17 mouse cellular contexts compared by ENCODE assay signal in genomic region chr2:153175995-153176570, GRCm38 (mm10).
"Had no signal": no experiment of that assay in that cellular context is flagged by ENCODE, and none has a peak within 500 bp of the region (broad histone marks: within the 10 kb centered on the region; RNA-seq: fewer than 3 reads in every experiment).

No protein-coding gene starts in this region.

- DNase-seq: kidney, adult 2 months; kidney, postnatal 36 days; layer of hippocampus, adult 9-11 months; layer of hippocampus, postnatal 36 days; retina, postnatal 1 day; right cerebral cortex, postnatal 4 days; spleen, adult 18-20 months; thymus, adult 2 months; thymus, postnatal 25 days had no signal

- H3K27ac ChIP-seq: kidney, embryonic 15.5 days; limb, embryonic 12.5 days; liver, embryonic 12.5 days; lung, embryonic 15.5 days; midbrain, embryonic 12.5 days; neural tube, embryonic 13.5 days had no signal

- H3K9me3 ChIP-seq: kidney, embryonic 15.5 days; limb, embryonic 12.5 days; liver, embryonic 12.5 days; lung, embryonic 15.5 days; midbrain, embryonic 12.5 days; neural tube, embryonic 13.5 days had no signal

- H3K4me3 ChIP-seq: kidney, embryonic 15.5 days; limb, embryonic 12.5 days; liver, embryonic 12.5 days; lung, embryonic 15.5 days; midbrain, embryonic 12.5 days; neural tube, embryonic 13.5 days had no signal

- ATAC-seq: intestine, embryonic 16.5 days; liver, embryonic 12.5 days; midbrain, embryonic 16.5 days had no signal

- H3K4me2 ChIP-seq: kidney, embryonic 15.5 days; limb, embryonic 12.5 days; liver, embryonic 12.5 days; lung, embryonic 15.5 days; midbrain, embryonic 12.5 days; neural tube, embryonic 13.5 days had no signal

- H3K4me1 ChIP-seq: lung, embryonic 15.5 days; midbrain, embryonic 12.5 days; neural tube, embryonic 13.5 days had no signal

- H3K27me3 ChIP-seq: kidney, embryonic 15.5 days; limb, embryonic 12.5 days; liver, embryonic 12.5 days; lung, embryonic 15.5 days; midbrain, embryonic 12.5 days; neural tube, embryonic 13.5 days had no signal

- H3K9ac ChIP-seq: kidney, embryonic 15.5 days; limb, embryonic 12.5 days; liver, embryonic 12.5 days; lung, embryonic 15.5 days; midbrain, embryonic 12.5 days; neural tube, embryonic 13.5 days had no signal
